ENCODE assay signal across 8 mouse cellular contexts in genomic region chr2:179769137-179769536, GRCm38 (mm10).
DNase-seq lines count a peak whose midpoint lies in the region; ATAC-seq and TF ChIP-seq lines count a peak whose summit lies in the region.

No protein-coding gene starts in this region.

- WGBS in hindbrain, postnatal 0 days: 40% methylated on average over 5 of the region's 5 CpGs
- WGBS in lung, adult 2 months: 40% methylated on average over 5 of the region's 5 CpGs

- H3K4me1 ChIP-seq in hindbrain, postnatal 0 days (ENCODE audit: insufficient read depth, low read length): peaks cover 32% of the 10 kb centered on the region
- H3K4me1 ChIP-seq in lung, adult 2 months (ENCODE audit: control insufficient read depth, insufficient read depth, low read length): no peaks in the 10 kb centered on the region; the same call in 1 of the 2 replicates

- peak overlapping the region; percentile 8; the same call in 1 of the 2 replicates for H3K27ac ChIP-seq in hindbrain, postnatal 0 days

- H3K9ac ChIP-seq in hindbrain, postnatal 0 days (replicated peaks; ENCODE audit: low read length): no peak overlapping the region

- no peak for TF ChIP-seq CTCF in hindbrain, postnatal 0 days (IDR thresholded peaks at IDR 0.05; ENCODE audit: low read depth)
- no peak for TF ChIP-seq CTCF in lung, adult 2 months (IDR thresholded peaks at IDR 0.05; ENCODE audit: insufficient read depth, low read length)

- no peaks in the 10 kb centered on the region for H3K36me3 ChIP-seq in hindbrain, postnatal 0 days (ENCODE audit: insufficient read depth, low read length)

- ATAC-seq in hindbrain, postnatal 0 days: peak; percentile 32; the same call in 1 of the 2 replicates

- H3K4me2 ChIP-seq in hindbrain, postnatal 0 days (ENCODE audit: low read depth, low read length): no peak overlapping the region

- no peaks in the 10 kb centered on the region for H3K27me3 ChIP-seq in hindbrain, postnatal 0 days (ENCODE audit: insufficient read depth, low read length)

- TF ChIP-seq POLR2A in lung, adult 2 months (IDR thresholded peaks at IDR 0.05; ENCODE audit: borderline replicate concordance, extremely low read depth, low read depth, low read length): no peak

- H3K9me3 ChIP-seq in hindbrain, postnatal 0 days (ENCODE audit: low read length): no peaks in the 10 kb centered on the region

- DNase-seq in heart, adult 18-20 months: peak; percentile 19 to 24
- no peak for DNase-seq in heart, adult 9 months (ENCODE audit: low spot score in 2 of 2)
- peak; percentile 37 for DNase-seq in urinary bladder, postnatal 14 days (ENCODE audit: low spot score)
- DNase-seq in urinary bladder, adult 2 months (ENCODE audit: low spot score): no peak
- peak; percentile 83 for DNase-seq in hindbrain, postnatal 0 days (ENCODE audit: low spot score)
- DNase-seq in lung, adult 2 months: peak; percentile 17
- no peak for DNase-seq in embryo, embryonic 10 days (ENCODE audit: low spot score)
- no peak for DNase-seq in adrenal gland, postnatal 25 days

- no peak overlapping the region for H3K4me3 ChIP-seq in hindbrain, postnatal 0 days (ENCODE audit: low read length)
- no peak overlapping the region for H3K4me3 ChIP-seq in lung, adult 2 months (replicated peaks; ENCODE audit: extremely low read depth, low read depth, low read length)

Comparison
In these comparisons a context has a peak if more than half of its experiments do, and no peak if none do; other contexts are left out.
1. DNase-seq: peak in heart, adult 18-20 months (2 of 2), urinary bladder, postnatal 14 days (single experiment), hindbrain, postnatal 0 days (single experiment) and lung, adult 2 months (single experiment); none in heart, adult 9 months (0 of 2), urinary bladder, adult 2 months (single experiment), embryo, embryonic 10 days (single experiment) and adrenal gland, postnatal 25 days (single experiment).